Mouse (Mus musculus): ENCODE measurements around the gene Rev1. TPM values are rescaled to one million over a fixed set of nuclear protein-coding genes. Genes with fewer than 3 reads are reported as not detected.

Rev1 gene
- total RNA-seq (2023): 41.2 to 50.9 TPM (median 48.7 TPM) in 4 replicates

DNA sequence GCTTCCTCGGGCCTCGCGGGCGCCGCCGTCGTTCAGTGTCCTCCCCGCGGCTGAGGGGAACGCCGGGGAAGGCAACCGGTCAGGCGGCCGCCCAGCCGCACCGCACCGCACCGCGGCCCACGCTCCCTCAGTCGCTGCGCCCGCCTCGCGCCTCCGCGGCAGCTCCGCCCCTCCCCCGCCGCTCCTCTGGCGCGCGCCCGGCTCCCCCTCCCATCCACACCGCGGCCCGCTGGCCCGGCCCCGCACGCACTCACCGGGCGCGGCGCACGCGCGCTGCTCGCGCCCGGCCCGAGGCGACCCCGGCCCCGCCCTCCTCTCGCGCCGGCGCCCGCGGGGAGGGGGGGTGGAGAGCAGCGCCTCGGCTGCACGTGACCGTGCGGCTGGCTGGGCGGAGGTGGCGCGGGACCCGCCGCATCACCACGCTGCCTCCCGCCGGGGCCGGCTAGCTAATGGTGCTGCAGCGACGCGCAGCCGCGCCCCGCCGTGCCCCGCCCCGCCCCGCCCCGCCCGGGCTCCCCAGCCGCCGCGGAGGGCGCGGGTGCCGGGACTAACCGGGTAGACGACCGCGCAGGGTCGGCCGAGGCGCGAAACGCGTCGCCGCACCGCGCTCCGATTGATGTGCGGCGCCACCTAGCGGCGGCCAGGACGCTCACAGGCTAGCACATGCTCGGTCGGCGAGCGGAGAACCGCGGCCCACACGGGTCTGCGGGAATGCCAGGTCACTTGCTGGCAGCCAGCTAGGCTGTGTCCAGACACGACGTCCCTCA lies at the start of gene Rev1:
Gene Rev1, minus strand, starts transcription at position 301 of the 767 bp plus-strand sequence.

Other genes with a start within 250 kb of the Rev1 start
- gene Mitd1, start 239.4 kb downstream of the Rev1 start, total RNA-seq (2023): 18.7 to 21.8 TPM (median 19.9 TPM) in 4 replicates
- 100 to 119 TPM (median 115 TPM) in 4 replicates for gene Mrpl30, start 239.3 kb downstream of the Rev1 start, total RNA-seq (2023)
- gene Lyg2, start 213.3 kb downstream of the Rev1 start, total RNA-seq (2023): not detected in 4 replicates
- gene Lyg1, start 172.0 kb downstream of the Rev1 start, total RNA-seq (2023): not detected in 4 replicates
- 68.0 to 79.8 TPM (median 71.5 TPM) in 4 replicates for gene Txndc9, start 131.9 kb downstream of the Rev1 start, total RNA-seq (2023)
- 42.0 to 52.8 TPM (median 45.3 TPM) in 4 replicates for gene Eif5b, start 131.8 kb downstream of the Rev1 start, total RNA-seq (2023)

Measured in B cell, adult 62 days (primary cell).